Mouse (Mus musculus) MEL (cell line): ENCODE measurements around the gene Tbl1x. TPM values are rescaled to one million over a fixed set of nuclear protein-coding genes. Genes with fewer than 3 reads are reported as not detected.

Source experiments
- DNase-seq: peaks from one replicate; pipeline ENCODE4 v3.0.0; 2011; ENCODE audit warnings: low read depth, low spot score
- H3K27ac ChIP-seq: 2 replicates; pipeline ENCODE4 v1.5.1; 2012; ENCODE audit warnings: low read depth, mild to moderate bottlenecking, control low read depth, low read length, moderate library complexity; ENCODE audit not compliant: control insufficient read depth
- H3K27me3 ChIP-seq, 2 experiments: fragments of 150-350 bp in 1 of 2; sonication (generic) in 1 of 2; 2 replicates each; pipeline ENCODE4 v1.6.1; 2012; ENCODE audit warnings: low read length in 2 of 2, mild to moderate bottlenecking in 2 of 2, improper control_type of control experiment in 1 of 2, moderate library complexity in 1 of 2; ENCODE audit not compliant: insufficient read depth in 2 of 2, control insufficient read depth in 1 of 2
- H3K36me3 ChIP-seq, 2 experiments: 2 replicates each; pipeline ENCODE4 v1.6.1; 2012 to 2014; ENCODE audit warnings: low read length in 2 of 2, improper control_type of control experiment in 1 of 2, inconsistent platforms in 1 of 2, mild to moderate bottlenecking in 1 of 2; ENCODE audit not compliant: insufficient read depth in 2 of 2, control insufficient read depth in 1 of 2
- H3K4me1 ChIP-seq, 2 experiments: fragments of 150-350 bp in 1 of 2; sonication (generic) in 1 of 2; 2 replicates each; pipeline ENCODE4 v1.6.1; 2012; ENCODE audit warnings: low read length in 2 of 2, improper control_type of control experiment in 1 of 2, mild to moderate bottlenecking in 1 of 2; ENCODE audit not compliant: insufficient read depth in 2 of 2, control insufficient read depth in 1 of 2
- H3K4me3 ChIP-seq, 2 experiments: fragments of 150-350 bp in 1 of 2; sonication (generic) in 1 of 2; 2 replicates each; pipeline ENCODE4 v1.5.1; 2012; ENCODE audit warnings: low read depth in 2 of 2, low read length in 2 of 2, mild to moderate bottlenecking in 2 of 2, moderate library complexity in 2 of 2, control low read depth in 1 of 2, improper control_type of control experiment in 1 of 2; ENCODE audit not compliant: control insufficient read depth in 1 of 2, insufficient read depth in 1 of 2
- H3K79me2 ChIP-seq: 2 replicates; pipeline ENCODE4 v1.6.1; 2012; ENCODE audit warnings: mild to moderate bottlenecking, low read length, moderate library complexity; ENCODE audit not compliant: control insufficient read depth, poor library complexity, insufficient read depth
- H3K9ac ChIP-seq: 2 replicates; pipeline ENCODE4 v1.6.1; 2012; ENCODE audit warnings: low read depth, mild to moderate bottlenecking, control low read depth, low read length, moderate library complexity; ENCODE audit not compliant: control insufficient read depth, poor library complexity, severe bottlenecking
- H3K9me3 ChIP-seq: fragments of 150-350 bp; sonication (generic); replicated peaks from 2 replicates; pipeline ENCODE4 v1.6.1; 2012; ENCODE audit warnings: mild to moderate bottlenecking, low read length, improper control_type of control experiment, moderate library complexity; ENCODE audit not compliant: insufficient read depth
- BHLHE40 ChIP-seq: IDR thresholded peaks from 2 replicates; pipeline ENCODE4 v1.6.1; 2012; ENCODE audit warnings: low read depth, mild to moderate bottlenecking, inconsistent platforms, low read length, improper control_type of control experiment, borderline replicate concordance
- CHD2 ChIP-seq: IDR thresholded peaks from 2 replicates; pipeline ENCODE4 v1.6.1; 2011; ENCODE audit warnings: low read length, improper control_type of control experiment
- CTCF ChIP-seq, 3 experiments: IDR thresholded peaks in 2 of 3; conservative IDR thresholded peaks in 1 of 3; 2 replicates each; pipeline ENCODE4 v1.5.1; 2011 to 2012; ENCODE audit warnings: low read length in 3 of 3, low read depth in 2 of 3, mild to moderate bottlenecking in 2 of 3, improper control_type of control experiment in 1 of 3, inconsistent platforms in 1 of 3, mixed read lengths in 1 of 3, moderate library complexity in 1 of 3; ENCODE audit not compliant: control insufficient read depth in 1 of 3, insufficient read depth in 1 of 3, poor library complexity in 1 of 3, severe bottlenecking in 1 of 3
- E2F4 ChIP-seq: IDR thresholded peaks from 2 replicates; pipeline ENCODE4 v1.6.1; 2011; ENCODE audit warnings: low read depth, low read length, improper control_type of control experiment, borderline replicate concordance
- ELF1 ChIP-seq: IDR thresholded peaks from 2 replicates; pipeline ENCODE4 v1.6.1; 2014; ENCODE audit warnings: low read depth, mild to moderate bottlenecking, inconsistent platforms, low read length, improper control_type of control experiment, moderate library complexity
- EP300 ChIP-seq, 2 experiments: IDR thresholded peaks; 2 replicates each; pipeline ENCODE4 v1.6.1; 2011; ENCODE audit warnings: improper control_type of control experiment in 2 of 2, low read length in 2 of 2, low read depth in 1 of 2, mild to moderate bottlenecking in 1 of 2
- ETS1 ChIP-seq: IDR thresholded peaks from 2 replicates; pipeline ENCODE4 v1.6.1; 2012; ENCODE audit warnings: low read depth, mild to moderate bottlenecking, inconsistent platforms, low read length, improper control_type of control experiment, moderate library complexity
- GABPA ChIP-seq: IDR thresholded peaks from 2 replicates; pipeline ENCODE4 v1.6.1; 2012; ENCODE audit warnings: low read depth, mild to moderate bottlenecking, inconsistent platforms, low read length, improper control_type of control experiment, moderate library complexity
- GATA1 ChIP-seq: IDR thresholded peaks from 2 replicates; pipeline ENCODE4 v1.6.1; 2011; ENCODE audit warnings: low read depth, low read length, improper control_type of control experiment
- JUND ChIP-seq: IDR thresholded peaks from 2 replicates; pipeline ENCODE4 v1.6.1; 2011; ENCODE audit warnings: low read depth, mild to moderate bottlenecking, improper control_type of control experiment, low read length
- KAT2A ChIP-seq: conservative IDR thresholded peaks from 2 replicates; pipeline ENCODE4 v1.6.1; 2012; ENCODE audit warnings: low read depth, low read length, improper control_type of control experiment, inconsistent platforms
- MXI1 ChIP-seq: IDR thresholded peaks from 2 replicates; pipeline ENCODE4 v1.6.1; 2011; ENCODE audit warnings: mild to moderate bottlenecking, low read depth, low read length, improper control_type of control experiment
- MYC ChIP-seq: IDR thresholded peaks from 2 replicates; pipeline ENCODE4 v1.6.1; 2011; ENCODE audit warnings: low read depth, mild to moderate bottlenecking, low read length, improper control_type of control experiment, moderate library complexity
- NELFE ChIP-seq: IDR thresholded peaks from 2 replicates; pipeline ENCODE4 v1.6.1; 2011; ENCODE audit warnings: low read depth, low read length, improper control_type of control experiment
- NRF1 ChIP-seq: IDR thresholded peaks from 2 replicates; pipeline ENCODE4 v1.6.1; 2014; ENCODE audit warnings: low read depth, mild to moderate bottlenecking, inconsistent platforms, low read length, improper control_type of control experiment, moderate library complexity; ENCODE audit not compliant: poor library complexity, insufficient read depth, severe bottlenecking
- POLR2AphosphoS2 ChIP-seq: IDR thresholded peaks from 2 replicates; pipeline ENCODE4 v1.6.1; 2011; ENCODE audit warnings: low read length, improper control_type of control experiment
- RCOR1 ChIP-seq: IDR thresholded peaks from 2 replicates; pipeline ENCODE4 v1.6.1; 2012; ENCODE audit warnings: low read depth, mild to moderate bottlenecking, inconsistent platforms, low read length, improper control_type of control experiment
- SIN3A ChIP-seq: IDR thresholded peaks from 2 replicates; pipeline ENCODE4 v1.6.1; 2012; ENCODE audit warnings: low read length, improper control_type of control experiment, inconsistent platforms
- SMC3 ChIP-seq: IDR thresholded peaks from 2 replicates; pipeline ENCODE4 v1.6.1; 2011; ENCODE audit warnings: low read depth, low read length, improper control_type of control experiment
- TAL1 ChIP-seq: IDR thresholded peaks from 2 replicates; pipeline ENCODE4 v1.6.1; 2012; ENCODE audit warnings: mild to moderate bottlenecking, inconsistent platforms, low read length, moderate library complexity, mixed read lengths
- TBP ChIP-seq: IDR thresholded peaks from 2 replicates; pipeline ENCODE4 v1.8.0; 2011; ENCODE audit warnings: low read depth, low read length, improper control_type of control experiment
- UBTF ChIP-seq: IDR thresholded peaks from 2 replicates; pipeline ENCODE4 v1.6.1; 2012; ENCODE audit warnings: low read depth, mild to moderate bottlenecking, inconsistent platforms, low read length, improper control_type of control experiment, moderate library complexity, borderline replicate concordance; ENCODE audit not compliant: insufficient read depth
- USF2 ChIP-seq, 2 experiments: IDR thresholded peaks; 2 replicates each; pipeline ENCODE4 v1.6.1; 2011 to 2012; ENCODE audit warnings: improper control_type of control experiment in 2 of 2, low read length in 2 of 2, borderline replicate concordance in 1 of 2, inconsistent platforms in 1 of 2, low read depth in 1 of 2, mild to moderate bottlenecking in 1 of 2; ENCODE audit not compliant: insufficient read depth in 1 of 2
- ZC3H11A ChIP-seq: IDR thresholded peaks from 2 replicates; pipeline ENCODE4 v1.6.1; 2012; ENCODE audit warnings: low read depth, mild to moderate bottlenecking, inconsistent platforms, low read length, improper control_type of control experiment
- ZMIZ1 ChIP-seq: IDR thresholded peaks from 2 replicates; pipeline ENCODE4 v1.6.1; 2012; ENCODE audit warnings: low read depth, mild to moderate bottlenecking, inconsistent platforms, low read length, improper control_type of control experiment, moderate library complexity
- ZNF384 ChIP-seq: IDR thresholded peaks from 2 replicates; pipeline ENCODE4 v1.6.1; 2012; ENCODE audit warnings: low read depth, mild to moderate bottlenecking, inconsistent platforms, low read length, improper control_type of control experiment
- polyA plus RNA-seq, 2 experiments: library from polyadenylated mRNA; stranded (reverse) in 1 of 2; unstranded in 1 of 2; fragments of >175 nt in 1 of 2; fragments of >200 nt in 1 of 2; gene quantifications; 2 replicates each; pipeline versions ENCODE4 v1.2.1 to v1.2.4; 2012; ENCODE audit warnings: low replicate concordance in 2 of 2, low read depth in 1 of 2; ENCODE audit not compliant: insufficient read length in 2 of 2, insufficient read depth in 1 of 2, missing spikeins in 1 of 2
- total RNA-seq: library from RNA; depleted of rRNA; stranded (reverse); fragments of 300-350 nt; gene quantifications from 2 replicates; pipeline ENCODE4 v1.2.3, GENCODE M21; 2012

The Tbl1x gene
- total and polyA plus RNA-seq, 3 experiments, result 17.1 to 42.5 (median 27.6) TPM

DNA sequence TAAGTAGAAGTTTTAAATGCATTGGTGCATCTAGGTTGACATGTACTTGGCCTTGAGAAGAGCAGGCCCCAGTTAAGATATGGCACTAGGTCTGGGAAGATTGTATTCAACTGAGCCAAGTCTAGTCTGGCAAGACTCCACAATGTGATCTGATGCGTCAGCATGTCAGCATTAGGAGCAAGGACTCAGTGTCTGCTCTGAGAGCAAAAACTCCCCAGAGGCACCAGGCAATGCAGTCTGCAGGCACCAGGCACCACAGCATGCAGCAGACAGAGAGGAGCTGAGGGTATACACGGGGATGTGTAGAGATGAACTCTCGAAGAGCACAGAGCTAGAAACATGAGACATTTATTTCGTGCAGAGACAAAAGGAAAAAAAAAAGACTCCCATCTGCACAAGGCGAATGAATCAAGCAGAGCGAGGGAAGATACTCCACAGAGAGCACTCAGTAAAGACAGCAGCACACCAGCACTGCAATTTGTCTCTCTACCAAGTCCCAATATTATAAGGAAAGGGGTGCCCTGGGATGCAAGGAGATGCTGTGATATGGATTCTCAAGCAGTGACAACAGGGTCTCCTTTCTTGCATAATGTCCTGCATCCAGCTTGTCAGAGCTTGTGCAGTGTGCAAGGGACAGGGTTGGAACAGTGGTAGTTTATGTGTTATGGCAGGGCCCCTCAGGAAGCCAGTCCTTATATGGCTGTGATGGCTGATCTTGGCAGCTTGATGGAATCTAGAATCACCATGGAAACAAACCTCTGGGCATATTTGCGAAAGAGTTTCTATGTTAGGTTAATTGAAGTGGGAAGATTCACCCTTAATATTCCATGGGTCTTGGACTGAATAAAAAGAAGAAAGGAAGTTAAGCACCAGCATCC lies 22.7 kb upstream of the Tbl1x start:
- TF ChIP-seq SMC3, result no peak
- no peak for TF ChIP-seq JUND
- TF ChIP-seq TBP, result no peak
- no peak for TF ChIP-seq KAT2A
- no peak for TF ChIP-seq NELFE
- no peak for TF ChIP-seq SIN3A
- TF ChIP-seq TAL1, result no peak
- TF ChIP-seq MYC, result no peak
- TF ChIP-seq ZC3H11A, result no peak
- TF ChIP-seq ETS1, result no peak
- no peak for TF ChIP-seq POLR2AphosphoS2
- no peak for TF ChIP-seq USF2 (IDR thresholded peaks at IDR 0.05; ENCODE audit: borderline replicate concordance in 1 of 2, insufficient read depth in 1 of 2, low read depth in 1 of 2, low read length in 2 of 2)
- no peak for TF ChIP-seq UBTF
- TF ChIP-seq MXI1, result no peak
- TF ChIP-seq CTCF (IDR thresholded peaks at IDR 0.05 in 2 of 3, conservative IDR thresholded peaks at IDR 0.05 in 1 of 3; ENCODE audit: control insufficient read depth in 1 of 3, insufficient read depth in 1 of 3, low read depth in 2 of 3, low read length in 3 of 3, poor library complexity in 1 of 3, severe bottlenecking in 1 of 3), result no peak
- no peak for TF ChIP-seq ZMIZ1
- TF ChIP-seq EP300 (IDR thresholded peaks at IDR 0.05; ENCODE audit: low read depth in 1 of 2, low read length in 2 of 2), result no peak
- Histone ChIP-seq H3K4me1 (no peaks in the 10 kb centered on the region), H3K79me2 (no peaks in the 10 kb centered on the region), H3K9me3 (no peaks in the 10 kb centered on the region), H3K27ac (no peak overlapping the region), H3K36me3 (no peaks in the 10 kb centered on the region), H3K4me3 (no peak overlapping the region), H3K27me3 (no peaks in the 10 kb centered on the region), H3K9ac (no peak overlapping the region)
- DNase-seq, result no peak

GRCm38 (mm10) chrX:77490127-77490526 lies 20.7 kb upstream of the Tbl1x start:
- H3K4me3 ChIP-seq, result no peak overlapping the region
- no peaks in the 10 kb centered on the region for H3K9me3 ChIP-seq
- H3K36me3 ChIP-seq, result no peaks in the 10 kb centered on the region
- H3K79me2 ChIP-seq, result no peaks in the 10 kb centered on the region
- no peak for DNase-seq
- no peak overlapping the region for H3K9ac ChIP-seq
- no peak for TF ChIP-seq CHD2
- no peak for TF ChIP-seq ETS1
- no peak for TF ChIP-seq RCOR1
- no peak for TF ChIP-seq GATA1
- no peak for TF ChIP-seq NELFE
- no peak for TF ChIP-seq ELF1
- no peak for TF ChIP-seq BHLHE40
- TF ChIP-seq KAT2A, result no peak
- TF ChIP-seq NRF1, result no peak
- TF ChIP-seq E2F4, result no peak
- TF ChIP-seq MYC, result no peak
- no peak for TF ChIP-seq ZNF384
- no peak for TF ChIP-seq GABPA
- H3K27ac ChIP-seq, result no peak overlapping the region
- no peaks in the 10 kb centered on the region for H3K27me3 ChIP-seq
- no peaks in the 10 kb centered on the region for H3K4me1 ChIP-seq
